Mouse (Mus musculus) bone marrow, adult 2 months (tissue): ENCODE measurements at regions not wholly inside any gene's neighbourhood (a gene's known extent, or its start where the extent isn't known, plus 50 kb on each side); places are given as distances from the start of the nearest gene placed in this dataset.
A peak's percentile ranks its signal among the peaks of the same experiment; 100 is the strongest.

ENCODE experiments used
- H3K27ac ChIP-seq: fragments of 200-500 bp; 2 replicates; pipeline ENCODE4 v1.5.1; 2012; ENCODE audit warnings: low read depth, mild to moderate bottlenecking, control low read depth, inconsistent platforms, low read length; ENCODE audit not compliant: control insufficient read depth, poor library complexity, insufficient read depth
- H3K4me1 ChIP-seq: fragments of 200-500 bp; 2 replicates; pipeline ENCODE4 v1.6.1; 2011; ENCODE audit warnings: low read length; ENCODE audit not compliant: control insufficient read depth, insufficient read depth
- H3K4me3 ChIP-seq: fragments of 200-500 bp; replicated peaks from 2 replicates; pipeline ENCODE3; 2011; ENCODE audit warnings: mild to moderate bottlenecking, low read depth, low read length, control low read depth; ENCODE audit not compliant: control insufficient read depth
- CTCF ChIP-seq: fragments of 200-500 bp; IDR thresholded peaks from 2 replicates; pipeline ENCODE4 v1.5.1; 2011; ENCODE audit warnings: low read length, control low read depth; ENCODE audit not compliant: control insufficient read depth, insufficient read depth
- POLR2A ChIP-seq: fragments of 200-500 bp; IDR thresholded peaks from 2 replicates; pipeline ENCODE4 v1.6.1; 2011; ENCODE audit warnings: low read depth, mild to moderate bottlenecking, control low read depth, low read length, borderline replicate concordance; ENCODE audit not compliant: control insufficient read depth
- WGBS: fragments of 180-500 bp; shearing (Covaris S2); methylation state at CpG from one replicate; pipeline ENCODE4 v1.1.7; 2018; 5-methylcytosine and 5-hydroxymethylcytosine counted together

GRCm38 (mm10) chr6:118330496-118330895 is 88.8 kb downstream of the Bms1 start:
- H3K4me3 ChIP-seq: no peak overlapping the region
- no peak overlapping the region for H3K27ac ChIP-seq
- WGBS: 89% methylated on average over 7 of the region's 7 CpGs
- no peak for TF ChIP-seq CTCF
- TF ChIP-seq POLR2A: no peak
- H3K4me1 ChIP-seq: no peaks in the 10 kb centered on the region

DNA sequence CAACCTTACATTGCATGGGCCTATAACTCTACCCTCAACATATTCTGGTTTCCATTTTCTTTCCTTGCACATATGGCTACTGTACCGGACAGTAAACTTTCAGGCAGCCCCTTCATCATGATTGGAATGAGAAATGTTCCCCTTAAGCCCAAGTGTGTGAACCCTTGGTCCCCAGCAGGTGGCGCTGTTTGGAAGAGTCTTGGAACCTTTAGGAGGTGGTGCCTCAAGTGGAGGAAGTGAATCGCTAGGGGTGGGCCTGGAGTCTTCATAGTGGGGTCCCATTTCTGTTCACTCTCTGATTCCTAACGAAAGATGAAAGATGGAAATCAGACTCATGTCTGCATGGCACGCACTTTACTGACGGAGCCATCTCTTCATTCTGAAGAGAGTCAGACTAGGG is 91.8 kb downstream of the Bms1 start:
- H3K27ac ChIP-seq: no peak overlapping the region
- no peak for TF ChIP-seq POLR2A
- TF ChIP-seq CTCF: peak; percentile 70
- 75% methylated on average over 6 of the region's 6 CpGs for WGBS
- H3K4me1 ChIP-seq: no peaks in the 10 kb centered on the region
- H3K4me3 ChIP-seq: no peak overlapping the region

DNA sequence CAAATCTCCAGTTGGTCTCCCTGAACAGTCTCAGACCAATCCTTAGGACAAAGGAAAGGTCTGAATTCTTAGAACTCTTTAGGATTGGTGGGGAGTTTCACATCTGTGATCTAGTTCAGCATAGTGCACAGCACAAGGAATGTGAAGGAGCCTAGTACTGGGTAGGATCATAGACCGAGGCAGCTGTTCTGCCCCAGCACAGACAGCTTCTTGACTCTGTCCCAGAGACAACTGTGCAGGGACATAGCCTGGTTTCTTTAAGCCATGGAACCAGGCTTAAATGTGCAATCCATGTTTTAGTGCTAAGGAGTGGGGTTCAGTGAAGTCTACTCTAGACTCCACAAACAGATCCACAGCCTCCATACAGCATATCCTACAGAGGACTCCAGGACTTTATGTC is 93.6 kb downstream of the Bms1 start:
- no peak overlapping the region for H3K4me3 ChIP-seq
- TF ChIP-seq POLR2A (no peak), CTCF (no peak)
- WGBS: 88% methylated on average over 1 of the region's 1 CpGs

DNA sequence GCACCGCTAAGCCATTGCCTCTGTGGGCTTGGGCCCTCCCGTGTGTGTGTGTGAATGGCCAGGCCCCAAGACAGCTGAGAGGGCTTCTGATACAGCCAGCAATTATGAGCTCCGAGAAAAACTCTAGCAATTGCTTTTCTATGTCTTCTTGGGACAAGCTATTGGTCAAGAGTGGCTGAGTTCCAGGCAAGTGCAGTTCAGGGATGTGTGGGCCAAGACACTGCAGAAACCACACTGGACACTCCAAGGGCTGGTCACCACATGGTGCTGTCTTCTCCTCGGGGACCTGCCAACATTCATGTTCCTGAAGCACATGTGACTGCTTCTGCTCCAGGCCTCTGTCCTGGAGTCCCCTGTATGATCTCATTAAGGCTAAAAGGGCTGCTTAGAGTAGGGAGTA is 94.7 kb downstream of the Bms1 start:
- 77% methylated on average over 4 of the region's 4 CpGs for WGBS
- H3K4me3 ChIP-seq: no peak overlapping the region
- no peak for TF ChIP-seq CTCF
- no peak for TF ChIP-seq POLR2A
- no peaks in the 10 kb centered on the region for H3K4me1 ChIP-seq
- no peak overlapping the region for H3K27ac ChIP-seq

More for the DNA sequence above, 93.6 kb downstream of the Bms1 start:
- no peak overlapping the region for H3K27ac ChIP-seq
- H3K4me1 ChIP-seq: no peaks in the 10 kb centered on the region

DNA sequence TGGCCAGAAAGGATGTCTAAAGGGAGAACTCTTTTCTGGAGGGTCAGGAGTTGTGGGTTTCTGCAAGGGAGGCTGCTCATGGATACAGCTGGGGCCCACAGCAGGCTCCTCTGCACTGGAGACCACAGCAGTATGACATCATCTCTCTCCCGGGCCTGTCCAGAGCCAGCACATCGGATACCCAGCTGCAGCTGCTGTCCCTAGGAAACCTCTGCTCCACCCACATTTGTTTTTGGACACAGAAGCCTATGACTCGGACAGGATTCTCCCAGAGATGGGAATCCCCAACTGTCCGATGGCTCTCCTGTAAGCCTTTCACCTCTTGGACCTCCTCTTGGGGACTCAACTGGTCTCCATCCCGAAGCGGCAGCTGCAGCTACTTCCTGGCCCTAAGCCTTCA is 96.2 kb downstream of the Bms1 start:
- TF ChIP-seq CTCF (no peak), POLR2A (no peak)
- H3K4me1 ChIP-seq: no peaks in the 10 kb centered on the region
- no peak overlapping the region for H3K4me3 ChIP-seq
- 80% methylated on average over 6 of the region's 6 CpGs for WGBS
- H3K27ac ChIP-seq: no peak overlapping the region

DNA sequence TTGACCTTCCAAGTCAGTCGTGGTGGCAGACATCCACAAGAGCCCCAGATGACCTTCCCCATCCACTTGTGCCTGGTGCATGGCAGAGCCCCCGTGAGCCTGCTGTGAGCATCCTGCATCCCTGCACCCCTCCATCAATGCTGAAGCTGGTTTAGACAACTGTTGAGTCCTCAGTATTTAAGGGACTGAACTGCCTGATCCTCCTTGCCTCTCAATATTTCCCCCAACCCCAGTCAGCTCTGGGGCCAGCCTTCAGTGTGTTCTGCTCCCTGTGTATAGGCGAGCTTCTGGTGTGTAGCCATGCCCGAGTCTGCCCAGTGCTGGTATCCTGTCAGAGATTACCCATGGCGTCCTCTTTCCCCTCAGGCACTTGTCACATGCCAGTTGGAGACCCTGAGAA is 96.6 kb downstream of the Bms1 start:
- no peak overlapping the region for H3K27ac ChIP-seq
- TF ChIP-seq CTCF (no peak), POLR2A (no peak)
- no peaks in the 10 kb centered on the region for H3K4me1 ChIP-seq
- 66% methylated on average over 5 of the region's 5 CpGs for WGBS
- no peak overlapping the region for H3K4me3 ChIP-seq

- 82% methylated on average over 6 of the region's 6 CpGs for WGBS
- TF ChIP-seq CTCF (no peak), POLR2A (no peak)
- no peak overlapping the region for H3K27ac ChIP-seq
- no peak overlapping the region for H3K4me3 ChIP-seq
- H3K4me1 ChIP-seq: no peaks in the 10 kb centered on the region
Observed at GRCm38 (mm10) chr6:118322061-118322460, 97.2 kb downstream of the Bms1 start.

- WGBS: 86% methylated on average over 7 of the region's 7 CpGs
- TF ChIP-seq CTCF (no peak), POLR2A (no peak)
- H3K27ac ChIP-seq: no peak overlapping the region
- no peak overlapping the region for H3K4me3 ChIP-seq
- H3K4me1 ChIP-seq: no peaks in the 10 kb centered on the region
Observed at GRCm38 (mm10) chr6:118320021-118320525, 99.2 kb downstream of the Bms1 start.

DNA sequence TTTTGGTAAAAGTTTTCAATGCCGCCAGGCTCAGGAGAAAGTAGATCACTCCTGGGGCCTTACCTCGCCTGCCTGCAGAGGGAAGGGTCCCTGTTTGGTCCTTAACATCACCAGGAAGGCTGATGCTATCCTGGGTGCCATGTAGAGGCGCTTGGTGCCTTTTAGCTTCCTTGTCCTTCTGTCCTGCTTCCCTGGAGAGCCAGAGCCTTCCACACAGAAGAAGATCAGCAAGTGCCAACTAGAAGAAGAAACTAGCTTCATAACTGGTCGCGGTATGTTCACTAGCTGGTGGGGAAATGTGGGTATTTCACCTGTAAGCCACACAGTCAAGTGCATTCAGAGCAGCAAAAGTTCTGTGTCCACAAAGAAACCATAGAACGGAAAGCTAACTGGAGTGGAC is 103.4 kb downstream of the Bms1 start:
- no peak overlapping the region for H3K27ac ChIP-seq
- H3K4me3 ChIP-seq: no peak overlapping the region
- WGBS: 73% methylated on average over 6 of the region's 6 CpGs
- no peak for TF ChIP-seq CTCF
- no peak for TF ChIP-seq POLR2A
- no peaks in the 10 kb centered on the region for H3K4me1 ChIP-seq
